Mouse (Mus musculus) limb, embryonic 13.5 days (tissue): ENCODE measurements around the gene Fads2. TPM values are rescaled to one million over a fixed set of nuclear protein-coding genes. Genes with fewer than 3 reads are reported as not detected.

Experiments
- ATAC-seq: fragments of 200-750 bp; cut with Nextera tagmentation; 2 replicates; pipeline ENCODE4 v1.8.0; 2017; ENCODE audit warnings: low read depth, moderate number of reproducible peaks, moderate TSS enrichment; ENCODE audit not compliant: low FRiP score
- H3K27ac ChIP-seq: fragments of 300-500 bp; sonication (generic); 2 replicates; pipeline ENCODE4 v1.5.1; 2015; ENCODE audit warnings: inconsistent platforms, mild to moderate bottlenecking, moderate library complexity
- H3K27me3 ChIP-seq: fragments of 300-500 bp; sonication (generic); 2 replicates; pipeline ENCODE4 v1.6.1; 2015; ENCODE audit warnings: mild to moderate bottlenecking, inconsistent platforms
- H3K36me3 ChIP-seq: fragments of 300-500 bp; sonication (generic); 2 replicates; pipeline ENCODE4 v1.6.1; 2015; ENCODE audit warnings: inconsistent platforms, mild to moderate bottlenecking, moderate library complexity
- H3K4me1 ChIP-seq: fragments of 300-500 bp; sonication (generic); 2 replicates; pipeline ENCODE4 v1.6.1; 2015; ENCODE audit warnings: inconsistent platforms
- H3K4me2 ChIP-seq: fragments of 300-500 bp; sonication (generic); replicated peaks from 2 replicates; pipeline ENCODE4 v1.6.1; 2015; ENCODE audit warnings: inconsistent platforms, mild to moderate bottlenecking, moderate library complexity
- H3K4me3 ChIP-seq: fragments of 300-500 bp; sonication (generic); 2 replicates; pipeline ENCODE4 v1.5.1; 2015; ENCODE audit warnings: moderate library complexity, mild to moderate bottlenecking, inconsistent platforms
- H3K9ac ChIP-seq: fragments of 300-500 bp; sonication (generic); 2 replicates; pipeline ENCODE4 v1.6.1; 2015; ENCODE audit warnings: mild to moderate bottlenecking, inconsistent platforms
- H3K9me3 ChIP-seq: fragments of 300-500 bp; sonication (generic); 2 replicates; pipeline ENCODE4 v1.6.1; 2016; ENCODE audit warnings: inconsistent platforms
- WGBS: fragments of 180-500 bp; shearing (Covaris S2); methylation state at CpG from one replicate; pipeline ENCODE4 v1.1.7; 2015; 5-methylcytosine and 5-hydroxymethylcytosine counted together
- polyA plus RNA-seq: library from polyadenylated mRNA; unstranded; fragments of >200 nt; fragmentation: Nextera tagmentation; extraction: Ambion mirVana; gene quantifications from 2 replicates; pipeline ENCODE4 v1.2.1, GENCODE M21; 2015

Fads2 gene
- polyA plus RNA-seq, 1 experiment from 2014 or later = 93.2 TPM

DNA sequence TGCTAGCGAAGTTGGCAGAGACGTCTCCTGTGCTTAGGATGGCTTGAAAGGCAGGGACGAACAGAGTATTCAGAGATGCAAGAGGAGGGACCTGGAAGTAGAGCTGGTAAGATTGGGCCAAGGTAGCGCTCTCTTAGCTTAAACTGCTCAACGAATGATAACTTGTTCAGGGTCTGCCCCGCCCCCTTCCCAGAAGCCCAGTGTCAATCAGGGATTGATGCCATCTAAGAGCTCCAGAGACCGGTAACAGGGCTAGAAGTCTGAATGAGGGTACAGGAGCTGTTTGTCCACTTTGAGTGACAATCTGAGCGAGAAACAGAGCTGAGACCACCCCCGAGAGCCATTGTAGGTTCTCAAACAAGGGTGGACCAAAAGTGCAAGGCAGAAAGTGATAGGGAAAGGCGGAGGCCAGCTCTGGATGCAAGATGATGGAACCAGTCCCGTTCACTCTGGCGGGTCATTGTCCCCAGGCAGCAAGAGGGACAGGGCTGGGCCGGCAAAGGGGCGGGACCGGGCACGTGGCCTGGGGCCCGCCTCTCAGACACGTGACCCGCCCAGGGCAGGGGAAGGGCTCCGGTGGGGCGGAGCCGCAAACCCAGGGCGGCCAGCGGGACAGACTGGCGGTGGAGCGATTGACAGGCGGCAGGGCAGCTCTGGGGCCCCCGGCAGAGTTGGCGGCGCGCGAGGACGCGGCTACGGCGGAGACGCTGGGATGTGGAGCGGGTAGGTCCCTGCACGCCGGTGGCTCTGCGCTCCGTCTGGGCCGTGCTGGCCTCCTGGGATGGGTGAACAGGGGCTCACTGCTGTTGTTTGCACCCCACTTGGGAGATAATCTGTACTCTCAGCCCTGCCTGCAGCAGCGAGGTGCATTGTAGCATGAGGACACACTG, 83.7 kb downstream of the Fads2 start:
- Histone ChIP-seq H3K9me3 (no peaks in the 10 kb centered on the region), H3K4me3 (peak overlapping the region; percentile 69), H3K4me1 (peaks cover 70% of the 10 kb centered on the region), H3K9ac (peak overlapping the region; percentile 86), H3K27me3 (no peaks in the 10 kb centered on the region), H3K36me3 (no peaks in the 10 kb centered on the region), H3K4me2 (peak overlapping the region; percentile 90), H3K27ac (peak overlapping the region; percentile 40)
- 6% methylated on average over 44 of the region's 44 CpGs for WGBS
- ATAC-seq = peak; percentile 90

DNA sequence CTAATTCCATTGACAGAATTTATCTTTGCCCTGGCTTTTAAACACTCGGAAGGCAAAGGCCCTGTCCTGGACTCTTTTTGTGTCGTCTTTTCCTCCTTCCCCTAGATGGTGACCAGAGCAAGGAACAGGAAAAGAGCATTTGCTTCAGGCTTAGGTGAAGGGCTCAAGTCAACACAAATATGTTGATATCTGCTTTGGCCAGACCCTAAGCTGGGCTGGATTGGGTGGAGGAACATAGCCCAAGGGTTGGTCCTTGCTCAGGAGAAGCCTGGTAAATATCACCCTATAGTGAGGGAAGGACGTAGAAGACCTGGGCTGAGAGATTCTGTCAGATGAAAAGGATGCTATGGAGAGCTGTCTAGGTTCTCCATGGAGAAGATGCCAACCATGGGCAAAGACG, 85.4 kb downstream of the Fads2 start:
- WGBS = 93% methylated on average over 4 of the region's 4 CpGs
- no peak overlapping the region for H3K9ac ChIP-seq
- no peak overlapping the region for H3K4me3 ChIP-seq
- no peak overlapping the region for H3K27ac ChIP-seq
- no peaks in the 10 kb centered on the region for H3K9me3 ChIP-seq
- H3K27me3 ChIP-seq = no peaks in the 10 kb centered on the region
- H3K36me3 ChIP-seq = no peaks in the 10 kb centered on the region
- H3K4me1 ChIP-seq = peaks cover 63% of the 10 kb centered on the region
- ATAC-seq = no peak
- no peak overlapping the region for H3K4me2 ChIP-seq

DNA sequence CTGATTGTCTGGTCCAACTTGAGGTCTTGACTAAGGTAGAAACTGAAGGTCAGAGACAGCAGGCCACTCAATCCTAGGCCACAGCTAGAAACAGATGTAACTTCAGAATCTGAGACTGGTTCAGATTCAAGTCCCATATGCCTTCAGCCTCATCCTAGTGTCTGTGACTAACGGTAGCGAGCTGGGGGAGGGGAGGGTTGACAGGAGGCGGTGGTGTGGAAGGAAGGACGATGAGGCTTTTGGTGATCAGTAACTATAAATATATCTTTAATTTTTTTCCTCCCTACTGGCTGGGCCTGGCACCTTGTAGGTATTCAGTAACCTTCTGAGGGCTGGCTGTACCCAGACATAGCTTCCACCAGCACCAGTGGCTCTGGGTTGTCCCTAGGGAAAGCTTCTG, 86.1 kb downstream of the Fads2 start:
- Histone ChIP-seq H3K4me1 (peaks cover 62% of the 10 kb centered on the region), H3K36me3 (no peaks in the 10 kb centered on the region), H3K27me3 (no peaks in the 10 kb centered on the region), H3K9ac (no peak overlapping the region), H3K9me3 (no peaks in the 10 kb centered on the region), H3K27ac (peak overlapping the region; percentile 10), H3K4me3 (no peak overlapping the region), H3K4me2 (no peak overlapping the region)
- ATAC-seq = no peak
- 71% methylated on average over 4 of the region's 4 CpGs for WGBS

DNA sequence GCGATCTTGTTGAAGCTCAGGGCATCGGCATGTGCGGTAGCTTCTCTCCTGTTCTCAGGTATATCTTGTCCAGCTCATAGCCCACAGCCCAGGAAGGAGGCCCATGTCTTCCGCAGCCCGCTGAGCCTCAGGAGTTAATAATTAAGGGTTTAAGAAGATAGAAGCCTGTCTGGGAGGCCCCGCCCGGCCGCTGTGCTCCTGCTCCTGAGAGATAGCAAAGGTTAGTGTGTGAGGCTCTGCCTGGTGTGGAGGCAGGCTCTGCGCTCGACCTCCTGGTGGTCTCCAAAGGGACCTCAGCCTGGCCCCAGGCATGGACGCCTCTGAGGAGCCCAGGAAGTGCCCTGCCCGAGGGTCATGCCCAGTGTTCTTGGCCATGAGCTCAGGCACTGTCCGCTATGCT, 86.7 kb downstream of the Fads2 start:
- H3K27me3 ChIP-seq = no peaks in the 10 kb centered on the region
- no peak overlapping the region for H3K9ac ChIP-seq
- 73% methylated on average over 13 of the region's 13 CpGs for WGBS
- no peaks in the 10 kb centered on the region for H3K36me3 ChIP-seq
- H3K4me3 ChIP-seq = no peak overlapping the region
- no peaks in the 10 kb centered on the region for H3K9me3 ChIP-seq
- no peak overlapping the region for H3K4me2 ChIP-seq
- no peak for ATAC-seq
- peaks cover 59% of the 10 kb centered on the region for H3K4me1 ChIP-seq
- peak overlapping the region; percentile 95; the same call in 1 of the 2 replicates for H3K27ac ChIP-seq

DNA sequence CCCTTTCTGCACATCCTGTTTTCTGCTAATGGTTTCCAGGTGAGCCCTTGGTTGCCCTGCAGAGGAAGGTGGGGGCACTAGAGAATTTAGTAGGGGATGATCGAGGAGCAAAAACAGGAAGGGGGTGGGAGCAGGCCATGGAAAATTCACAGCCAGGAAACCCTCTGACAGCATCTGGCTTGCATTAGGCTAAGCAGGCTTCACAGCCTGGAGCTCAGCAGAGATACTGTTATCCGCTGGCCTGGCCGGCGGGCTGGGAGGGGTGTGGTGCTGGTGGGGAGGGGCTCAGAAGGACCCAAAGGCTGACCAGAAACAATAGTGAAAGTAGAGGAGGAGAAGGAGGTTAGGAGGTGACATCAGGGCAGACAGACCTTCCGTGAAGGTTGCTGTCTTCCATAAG, 87.6 kb downstream of the Fads2 start:
- Histone ChIP-seq H3K4me1 (peaks cover 50% of the 10 kb centered on the region), H3K27me3 (no peaks in the 10 kb centered on the region), H3K4me2 (peak overlapping the region; percentile 31), H3K9me3 (no peaks in the 10 kb centered on the region), H3K9ac (no peak overlapping the region), H3K27ac (peak overlapping the region; percentile 95), H3K36me3 (no peaks in the 10 kb centered on the region), H3K4me3 (no peak overlapping the region)
- 13% methylated on average over 5 of the region's 5 CpGs for WGBS
- peak; percentile 55 for ATAC-seq

DNA sequence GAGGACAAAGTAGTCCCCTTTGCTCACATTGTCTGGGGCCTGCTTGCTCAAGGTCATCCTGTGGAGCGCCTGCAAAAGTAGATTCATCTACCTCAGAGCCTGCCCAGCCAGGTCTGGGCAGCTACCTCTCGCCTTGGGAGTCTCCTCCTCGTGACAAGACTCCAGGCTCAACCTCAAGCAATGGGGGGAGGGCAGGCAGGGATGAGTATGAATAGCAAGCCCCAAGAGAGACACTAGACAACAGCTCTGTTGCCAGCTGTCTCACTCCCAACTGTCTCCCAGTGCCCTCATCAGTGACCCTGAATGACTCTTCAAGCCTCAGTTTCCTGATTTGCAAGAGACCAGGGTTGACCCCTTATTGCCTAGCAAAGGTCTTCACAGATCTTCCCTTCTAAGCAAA, 88.2 kb downstream of the Fads2 start:
- H3K27me3 ChIP-seq = no peaks in the 10 kb centered on the region
- H3K4me2 ChIP-seq = peak overlapping the region; percentile 31
- peaks cover 44% of the 10 kb centered on the region for H3K4me1 ChIP-seq

DNA sequence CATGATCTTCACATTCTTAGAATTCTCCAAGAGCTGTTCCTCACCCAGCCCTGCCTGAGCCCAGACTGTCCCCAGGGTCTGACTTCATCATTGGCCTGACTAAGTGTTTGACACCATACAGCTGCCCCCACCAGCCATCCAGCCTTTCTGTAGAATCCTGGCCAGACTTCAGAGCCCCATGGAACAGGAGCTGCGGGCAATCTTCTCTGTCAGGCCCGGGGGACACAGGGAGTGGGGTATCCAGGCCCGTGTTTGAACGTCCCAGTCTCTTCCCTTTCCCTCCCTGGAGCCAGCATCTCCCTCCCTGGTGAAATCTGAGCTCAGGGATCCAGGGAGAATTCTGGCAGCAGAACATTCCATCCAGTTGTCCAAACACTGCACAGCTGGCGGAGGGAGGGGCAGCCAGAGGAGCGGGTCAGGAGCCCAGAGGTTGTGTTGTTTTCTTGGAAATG, 88.7 kb downstream of the Fads2 start:
- peak; percentile 39 for ATAC-seq
- H3K4me1 ChIP-seq = peaks cover 42% of the 10 kb centered on the region
- H3K9ac ChIP-seq = peak overlapping the region; percentile 59
- H3K27ac ChIP-seq = peak overlapping the region; percentile 95
- peak overlapping the region; percentile 31 for H3K4me2 ChIP-seq
- no peaks in the 10 kb centered on the region for H3K27me3 ChIP-seq
- WGBS = 6% methylated on average over 6 of the region's 6 CpGs
- no peaks in the 10 kb centered on the region for H3K9me3 ChIP-seq
- H3K4me3 ChIP-seq = no peak overlapping the region
- H3K36me3 ChIP-seq = no peaks in the 10 kb centered on the region

More for the DNA sequence above, 88.2 kb downstream of the Fads2 start:
- Histone ChIP-seq H3K36me3 (no peaks in the 10 kb centered on the region), H3K4me3 (no peak overlapping the region), H3K9me3 (no peaks in the 10 kb centered on the region), H3K27ac (peak overlapping the region; percentile 95), H3K9ac (peak overlapping the region; percentile 59; the same call in 1 of the 2 replicates)
- WGBS = 24% methylated on average over 3 of the region's 3 CpGs
- no peak for ATAC-seq

Other genes starting within 250 kb of the Fads2 start
- 102 and 108 TPM in 2 replicates for gene Incenp, start 202.2 kb downstream of the Fads2 start, polyA plus RNA-seq
- gene Fth1, start 121.1 kb downstream of the Fads2 start, polyA plus RNA-seq = 1,470 and 1,484 TPM in 2 replicates
- 2.0 and 2.1 TPM in 2 replicates for gene Best1, start 100.1 kb downstream of the Fads2 start, polyA plus RNA-seq
- 40.6 and 45.2 TPM in 2 replicates for gene Rab3il1, start 100.1 kb downstream of the Fads2 start, polyA plus RNA-seq
- 10.0 and 10.8 TPM in 2 replicates for gene Fads3, start 60.2 kb downstream of the Fads2 start, polyA plus RNA-seq
- gene Fads1, start 81.1 kb upstream of the Fads2 start, polyA plus RNA-seq = 115 and 119 TPM in 2 replicates
- gene Tmem258, start 102.3 kb upstream of the Fads2 start, polyA plus RNA-seq = 475 and 492 TPM in 2 replicates
- gene Fen1, start 102.4 kb upstream of the Fads2 start, polyA plus RNA-seq = 78.4 and 82.0 TPM in 2 replicates
- 1.3 and 1.9 TPM in 2 replicates for gene Myrf, start 139.0 kb upstream of the Fads2 start, polyA plus RNA-seq
- 2.0 and 2.5 TPM in 2 replicates for gene Dagla, start 203.1 kb upstream of the Fads2 start, polyA plus RNA-seq